Mouse (Mus musculus): ENCODE data around the gene Slf1. TPM values are rescaled to one million over a fixed set of nuclear protein-coding genes. Genes with fewer than 3 reads are reported as not detected.

Slf1 gene
- polyA plus RNA-seq (2012; rRNA removed) (16.0 and 19.4 TPM in 2 replicates), polyA plus RNA-seq (2014; fragmentation: Nextera tagmentation; extraction: Ambion mirVana) (33.1 and 34.6 TPM in 2 replicates)

GRCm38 (mm10) chr13:77134931-77135620, at the start of gene Slf1, which contains the start of gene 2210408I21Rik:
TSS of gene Slf1 (minus strand) at chr13:77135473.
TSS of gene 2210408I21Rik (plus strand) at chr13:77135540.
- ATAC-seq (ENCODE audit: low FRiP score, low read depth): peak; percentile 96
- Histone ChIP-seq H3K27me3 (ENCODE audit: control insufficient read depth, insufficient read depth, low read length) (no peaks in the 10 kb centered on the region), H3K9ac (ENCODE audit: low read depth, low read length, severe bottlenecking) (peak within 1 kb of the TSS; percentile 91), H3K4me2 (replicated peaks; ENCODE audit: low read depth, low read length, severe bottlenecking) (peak within 1 kb of the TSS; percentile 51), H3K9me3 (ENCODE audit: control insufficient read depth, low read length) (no peaks in the 10 kb centered on the region), H3K27ac (replicated peaks; ENCODE audit: low read depth, low read length) (peak within 1 kb of the TSS; percentile 94), H3K36me3 (ENCODE audit: control insufficient read depth, insufficient read depth, low read length) (no peaks in the 10 kb centered on the region), H3K4me3 (replicated peaks; ENCODE audit: low read length) (peak within 1 kb of the TSS; percentile 92), H3K4me1 (ENCODE audit: control insufficient read depth, insufficient read depth, low read length) (no peaks in the 10 kb centered on the region)
- no peak for TF ChIP-seq POLR2A (IDR thresholded peaks at IDR 0.05; ENCODE audit: borderline replicate concordance, extremely low read depth, insufficient read depth, insufficient read length)
- peak; percentile 95 for DNase-seq (ENCODE audit: low spot score)
- WGBS: under 1% methylated on average over 64 of the region's 65 CpGs

- ATAC-seq (ENCODE audit: low FRiP score, low read depth) (no peak), DNase-seq (ENCODE audit: low spot score) (no peak)
- Histone ChIP-seq H3K4me3 (replicated peaks; ENCODE audit: low read length) (no peak overlapping the region), H3K4me1 (ENCODE audit: control insufficient read depth, insufficient read depth, low read length) (no peaks in the 10 kb centered on the region), H3K9ac (ENCODE audit: low read depth, low read length, severe bottlenecking) (no peak overlapping the region), H3K27ac (replicated peaks; ENCODE audit: low read depth, low read length) (no peak overlapping the region), H3K36me3 (ENCODE audit: control insufficient read depth, insufficient read depth, low read length) (no peaks in the 10 kb centered on the region), H3K27me3 (ENCODE audit: control insufficient read depth, insufficient read depth, low read length) (no peaks in the 10 kb centered on the region), H3K9me3 (ENCODE audit: control insufficient read depth, low read length) (no peaks in the 10 kb centered on the region), H3K4me2 (replicated peaks; ENCODE audit: low read depth, low read length, severe bottlenecking) (no peak overlapping the region)
- no peak for TF ChIP-seq POLR2A (IDR thresholded peaks at IDR 0.05; ENCODE audit: borderline replicate concordance, extremely low read depth, insufficient read depth, insufficient read length)
Observed at GRCm38 (mm10) chr13:77177931-77178330, 42.7 kb upstream of the Slf1 start.

DNA sequence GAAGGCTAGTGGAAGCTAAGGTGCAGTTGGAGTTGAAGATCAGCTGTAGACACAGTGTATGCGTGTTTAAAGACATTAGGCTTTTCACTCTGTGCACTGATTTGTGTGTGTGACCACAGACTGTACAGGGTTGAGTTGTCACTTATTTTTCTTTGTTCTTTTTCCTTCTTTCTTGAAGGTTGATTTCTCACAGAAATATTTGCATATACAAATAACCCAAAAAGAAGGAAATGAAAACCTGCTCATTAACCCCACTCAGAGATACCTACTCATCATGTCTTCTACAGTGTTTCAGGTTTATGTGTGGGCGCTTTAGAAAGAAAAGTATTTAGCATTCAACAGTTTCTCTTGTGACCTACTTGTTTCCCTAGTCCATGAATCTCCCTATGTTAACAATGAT, 5.6 kb upstream of the Slf1 start:
- H3K36me3 ChIP-seq (ENCODE audit: control insufficient read depth, insufficient read depth, low read length): no peaks in the 10 kb centered on the region
- 84% methylated on average over 2 of the region's 2 CpGs for WGBS
- H3K9me3 ChIP-seq (ENCODE audit: control insufficient read depth, low read length): no peaks in the 10 kb centered on the region; the same call in 1 of the 2 replicates
- ATAC-seq (ENCODE audit: low FRiP score, low read depth) (no peak), DNase-seq (ENCODE audit: low spot score) (no peak)
- no peak for TF ChIP-seq POLR2A (IDR thresholded peaks at IDR 0.05; ENCODE audit: borderline replicate concordance, extremely low read depth, insufficient read depth, insufficient read length)
- no peak overlapping the region for H3K4me3 ChIP-seq (replicated peaks; ENCODE audit: low read length)
- no peak overlapping the region for H3K4me2 ChIP-seq (replicated peaks; ENCODE audit: low read depth, low read length, severe bottlenecking)
- H3K4me1 ChIP-seq (ENCODE audit: control insufficient read depth, insufficient read depth, low read length): no peaks in the 10 kb centered on the region
- H3K27ac ChIP-seq (replicated peaks; ENCODE audit: low read depth, low read length): no peak overlapping the region
- H3K27me3 ChIP-seq (ENCODE audit: control insufficient read depth, insufficient read depth, low read length): no peaks in the 10 kb centered on the region
- no peak overlapping the region for H3K9ac ChIP-seq (ENCODE audit: low read depth, low read length, severe bottlenecking)

GRCm38 (mm10) chr13:77135621-77135981, 328 bp upstream of the Slf1 start:
- Histone ChIP-seq H3K4me2 (replicated peaks; ENCODE audit: low read depth, low read length, severe bottlenecking) (peak overlapping the region; percentile 51), H3K27ac (replicated peaks; ENCODE audit: low read depth, low read length) (peak overlapping the region; percentile 94; the same call in 1 of the 2 replicates), H3K4me1 (ENCODE audit: control insufficient read depth, insufficient read depth, low read length) (no peaks in the 10 kb centered on the region), H3K9me3 (ENCODE audit: control insufficient read depth, low read length) (no peaks in the 10 kb centered on the region), H3K36me3 (ENCODE audit: control insufficient read depth, insufficient read depth, low read length) (no peaks in the 10 kb centered on the region), H3K9ac (ENCODE audit: low read depth, low read length, severe bottlenecking) (peak overlapping the region; percentile 91), H3K4me3 (replicated peaks; ENCODE audit: low read length) (peak overlapping the region; percentile 92), H3K27me3 (ENCODE audit: control insufficient read depth, insufficient read depth, low read length) (no peaks in the 10 kb centered on the region)
- DNase-seq (ENCODE audit: low spot score) (peak; percentile 6), ATAC-seq (ENCODE audit: low FRiP score, low read depth) (peak; percentile 58)
- TF ChIP-seq POLR2A (IDR thresholded peaks at IDR 0.05; ENCODE audit: borderline replicate concordance, extremely low read depth, insufficient read depth, insufficient read length): no peak
- 1% methylated on average over 11 of the region's 11 CpGs for WGBS

- Histone ChIP-seq H3K9me3 (ENCODE audit: control insufficient read depth, low read length) (no peaks in the 10 kb centered on the region), H3K4me3 (replicated peaks; ENCODE audit: low read length) (no peak overlapping the region), H3K4me2 (replicated peaks; ENCODE audit: low read depth, low read length, severe bottlenecking) (no peak overlapping the region), H3K4me1 (ENCODE audit: control insufficient read depth, insufficient read depth, low read length) (no peaks in the 10 kb centered on the region), H3K27ac (replicated peaks; ENCODE audit: low read depth, low read length) (no peak overlapping the region), H3K36me3 (ENCODE audit: control insufficient read depth, insufficient read depth, low read length) (no peaks in the 10 kb centered on the region), H3K27me3 (ENCODE audit: control insufficient read depth, insufficient read depth, low read length) (no peaks in the 10 kb centered on the region), H3K9ac (ENCODE audit: low read depth, low read length, severe bottlenecking) (no peak overlapping the region)
- 82% methylated on average over 2 of the region's 2 CpGs for WGBS
- DNase-seq (ENCODE audit: low spot score): no peak
- no peak for TF ChIP-seq POLR2A (IDR thresholded peaks at IDR 0.05; ENCODE audit: borderline replicate concordance, extremely low read depth, insufficient read depth, insufficient read length)
- ATAC-seq (ENCODE audit: low FRiP score, low read depth): no peak
Observed at GRCm38 (mm10) chr13:77131132-77131531, 4.1 kb downstream of the Slf1 start.

Data from limb, embryonic 14.5 days (tissue).